Mouse (Mus musculus) spleen, adult 2 months (tissue): Measurements from ENCODE around the gene 4933411K16Rik.

ENCODE experiments used
- CTCF ChIP-seq: fragments of 200-500 bp; IDR thresholded peaks from 2 replicates; pipeline ENCODE4 v1.5.1; 2011; ENCODE audit warnings: mild to moderate bottlenecking, inconsistent platforms; ENCODE audit not compliant: insufficient read depth, insufficient read length, insufficient replicate concordance; ENCODE audit errors: extremely low read depth
- POLR2A ChIP-seq: fragments of 200-500 bp; IDR thresholded peaks from 2 replicates; pipeline ENCODE4 v1.6.1; 2011; ENCODE audit warnings: low read depth, low read length, inconsistent platforms

DNA sequence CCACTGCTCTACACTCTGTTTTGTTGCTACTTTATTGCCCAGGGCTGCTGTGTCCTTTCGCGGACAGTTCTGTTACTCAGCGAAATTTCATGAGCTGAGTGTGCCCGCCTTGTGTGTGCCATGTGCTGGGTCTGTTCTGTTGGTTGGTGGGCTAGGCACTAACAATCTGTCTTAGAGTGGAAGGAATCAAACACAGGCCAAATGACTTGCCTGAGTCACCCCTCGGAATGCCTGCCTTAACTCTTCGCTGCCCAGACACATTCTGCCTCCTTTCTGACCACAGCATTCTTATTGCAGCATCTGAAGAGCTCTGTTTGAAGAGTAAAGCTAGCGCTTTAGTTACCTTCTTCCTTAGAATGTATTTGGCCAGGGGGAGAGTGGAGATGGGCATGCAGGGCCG lies 45.5 kb upstream of the 4933411K16Rik start:
- TF ChIP-seq POLR2A (no peak), CTCF (no peak)
